Mouse (Mus musculus): ENCODE results near the gene Acot9.

Gene Acot9

DNA sequence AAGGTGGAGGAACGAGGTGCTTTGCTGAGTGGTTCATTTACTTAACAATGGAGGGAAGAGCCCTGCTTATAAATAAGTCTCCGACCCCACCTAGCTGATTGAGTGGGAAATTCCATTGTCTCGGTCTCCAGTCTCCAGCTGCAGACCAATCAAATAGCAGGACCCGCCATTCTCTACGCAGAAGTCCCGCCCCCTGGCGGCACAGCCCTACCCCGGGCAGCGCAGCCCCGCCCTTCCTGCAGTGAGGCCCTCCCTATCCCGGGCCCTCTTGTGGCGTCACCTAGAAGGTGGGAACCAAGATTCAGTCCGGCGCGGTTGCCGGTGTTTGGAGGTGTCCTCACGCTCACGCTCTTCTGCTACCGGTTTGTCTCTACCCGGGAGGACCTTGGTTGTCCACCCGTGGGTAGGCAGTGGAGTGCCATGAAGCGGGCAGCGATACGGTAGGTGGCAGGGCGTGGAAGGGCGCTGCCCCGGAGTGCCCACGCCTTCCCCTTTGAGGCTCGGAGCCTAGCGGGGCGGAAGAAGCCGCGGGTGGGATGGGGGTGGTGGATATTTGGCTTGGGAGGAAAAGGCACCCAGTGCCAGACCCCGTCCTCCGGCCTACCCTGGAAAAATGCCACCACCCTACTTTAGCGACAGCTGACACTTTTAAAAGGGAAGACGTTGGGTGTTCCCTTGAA is at the start of gene Acot9:
Gene Acot9, plus strand, starts transcription at position 209 of the 680 bp plus-strand sequence.
- peak; percentile 68 for DNase-seq (ENCODE audit: low spot score)

GRCm38 (mm10) chrX:155214291-155215136 is 47.7 kb upstream of the Acot9 start:
- no peak for DNase-seq (ENCODE audit: low spot score)

DNA sequence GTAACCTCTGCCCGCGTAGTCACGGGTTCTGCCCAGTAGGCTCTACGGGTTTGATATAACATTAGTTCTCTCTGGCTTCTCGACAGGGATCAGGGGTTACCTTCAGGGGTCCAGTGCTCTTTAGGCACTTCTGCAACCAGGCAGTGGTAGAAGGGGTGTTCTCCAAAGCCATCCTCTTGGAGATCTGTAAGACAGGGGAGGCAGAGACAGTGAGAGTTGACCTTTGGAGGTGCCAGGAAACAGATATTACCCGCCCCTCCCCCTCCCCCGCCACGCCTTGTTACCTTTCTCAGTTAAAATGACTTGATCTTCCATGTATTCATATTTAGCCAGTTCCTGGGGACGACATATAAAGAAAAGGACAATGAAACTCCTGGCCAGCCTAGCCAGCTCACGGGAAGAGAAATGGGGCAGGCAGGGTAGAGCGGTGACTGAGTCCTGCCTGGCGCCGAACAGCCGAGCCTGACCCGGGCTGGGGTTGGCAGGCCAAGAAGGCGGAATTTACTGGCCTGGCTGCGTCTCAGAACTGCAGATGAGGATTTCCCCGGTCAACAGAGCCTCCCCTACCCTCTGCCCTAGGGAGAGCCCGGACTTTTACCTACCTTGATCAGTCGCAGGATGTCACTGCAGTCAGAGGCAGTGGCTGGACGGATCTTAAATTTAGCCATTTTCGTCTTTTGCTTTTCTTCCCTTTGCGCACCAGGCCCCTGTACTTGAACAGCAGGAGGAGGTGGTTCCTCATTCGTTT is 46.6 kb upstream of the Acot9 start:
- no peak for DNase-seq (ENCODE audit: low spot score)

- peak; percentile 72 for DNase-seq (ENCODE audit: low spot score)
These were observed 46.0 kb upstream of the Acot9 start, which contains the start of gene Sat1 for GRCm38 (mm10) chrX:155216271-155216670. Gene Sat1 (minus strand): TSS chrX:155216449.

GRCm38 (mm10) chrX:155218277-155218676 is 44.0 kb upstream of the Acot9 start:
- no peak for DNase-seq (ENCODE audit: low spot score)

DNA sequence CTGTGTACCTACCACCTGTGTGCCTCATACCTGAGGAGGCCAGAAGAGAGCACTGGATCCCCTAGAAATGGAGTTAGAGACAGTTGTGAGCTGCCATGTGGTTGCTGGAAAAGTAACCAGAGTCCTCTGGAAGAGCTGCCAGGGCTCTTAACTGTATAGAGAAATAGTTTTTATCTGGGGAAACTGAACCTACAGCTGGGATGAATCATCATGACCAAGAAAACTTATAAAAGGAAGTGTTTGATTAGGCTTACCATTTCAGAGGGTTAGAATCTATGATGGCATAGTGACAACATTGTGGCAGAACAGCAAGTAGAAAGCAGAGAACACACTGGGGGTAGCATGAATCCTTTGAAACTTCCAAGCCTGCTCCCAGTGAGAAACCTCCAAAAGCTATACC is 5.4 kb upstream of the Acot9 start:
- DNase-seq (ENCODE audit: low spot score), result no peak

- no peak for DNase-seq (ENCODE audit: low spot score)
These were observed 641 bp downstream of the Acot9 start for GRCm38 (mm10) chrX:155262915-155263252.

GRCm38 (mm10) chrX:155278483-155278882 is 16.2 kb downstream of the Acot9 start:
- no peak for DNase-seq (ENCODE audit: low spot score)

DNA sequence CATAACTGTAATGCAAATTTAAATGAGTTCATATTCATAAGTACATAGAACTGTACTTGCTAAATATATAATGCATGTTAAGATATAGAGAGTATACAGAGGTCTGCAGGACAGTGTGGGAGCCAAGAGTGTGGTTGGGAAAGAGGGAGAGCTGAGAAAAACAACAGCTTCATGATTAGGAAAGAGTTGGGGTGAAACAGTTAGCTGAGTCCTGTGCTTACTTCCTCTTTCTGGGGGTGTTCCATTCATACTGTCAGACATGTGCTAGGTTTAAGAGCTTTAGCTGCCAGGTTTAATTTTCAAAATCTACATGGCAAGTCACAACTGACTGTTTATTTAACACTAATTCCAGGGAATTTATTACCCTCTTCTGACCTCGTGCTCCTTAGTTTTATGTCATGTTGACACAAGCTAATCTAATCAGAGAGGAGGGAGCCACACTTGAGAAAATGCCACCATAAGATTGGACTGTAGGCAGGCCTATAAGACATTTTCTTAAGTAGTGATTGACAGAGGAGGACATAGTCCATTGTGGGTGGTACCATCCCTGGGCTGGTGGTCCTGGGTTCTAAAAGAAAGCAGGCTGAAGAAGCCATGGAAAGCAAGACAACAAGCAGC is 18.3 kb downstream of the Acot9 start:
- no peak for DNase-seq (ENCODE audit: low spot score)

DNA sequence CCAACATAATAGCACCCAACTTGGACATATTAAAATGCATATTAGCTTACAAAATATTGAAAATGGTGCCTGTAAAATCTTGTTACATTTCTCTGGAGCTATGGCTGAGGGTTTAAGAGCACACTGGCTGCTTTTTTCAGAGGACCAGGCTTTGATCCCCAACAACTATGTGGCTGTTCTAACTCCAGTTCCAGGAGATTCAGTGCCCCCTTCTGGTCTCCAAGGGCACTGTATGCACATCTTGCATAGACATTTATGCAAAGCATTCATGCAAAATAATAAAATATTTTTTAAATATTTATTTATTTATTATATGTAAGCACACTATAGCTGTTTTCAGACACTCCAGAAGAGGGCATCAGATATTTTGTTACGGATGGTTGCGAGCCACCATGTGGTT is 44.1 kb downstream of the Acot9 start:
- no peak for DNase-seq (ENCODE audit: low spot score)

- no peak for DNase-seq (ENCODE audit: low spot score)
These were observed 55.8 kb downstream of the Acot9 start for GRCm38 (mm10) chrX:155318005-155318404.

- DNase-seq (ENCODE audit: low spot score), result no peak
These were observed 75.3 kb downstream of the Acot9 start for GRCm38 (mm10) chrX:155337567-155337904.

- no peak for DNase-seq (ENCODE audit: low spot score)
These were observed 75.9 kb downstream of the Acot9 start for GRCm38 (mm10) chrX:155337905-155338721.

- no peak for DNase-seq (ENCODE audit: low spot score)
These were observed 78.4 kb downstream of the Acot9 start, which contains the start of gene Prdx4 for GRCm38 (mm10) chrX:155340654-155341053. Gene Prdx4 (minus strand): TSS chrX:155340754.

DNA sequence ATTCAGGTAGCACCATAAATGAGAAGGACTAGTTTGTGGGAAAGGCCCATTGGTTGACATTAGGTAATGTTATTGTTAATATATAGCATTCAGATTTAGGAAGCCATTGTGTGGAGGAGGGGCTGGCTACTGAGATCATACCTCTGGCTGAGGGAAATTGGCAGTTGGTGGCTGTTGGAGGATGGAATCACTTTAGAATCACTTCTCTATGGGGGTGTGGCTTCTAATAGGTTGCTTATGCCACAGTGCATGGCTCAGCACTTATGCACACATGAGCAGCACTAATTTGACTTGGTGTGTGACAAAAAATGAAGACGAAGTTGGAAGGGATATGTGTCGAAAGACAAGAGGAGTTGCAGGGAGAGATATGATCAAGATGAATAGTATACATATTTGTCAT is 84.0 kb downstream of the Acot9 start:
- DNase-seq (ENCODE audit: low spot score), result no peak
